Mouse (Mus musculus) heart, embryonic 11.5 days (tissue): ENCODE measurements around the gene Prap1. TPM values are rescaled to one million over a fixed set of nuclear protein-coding genes. Genes with fewer than 3 reads are reported as not detected.

ENCODE experiments used
- ATAC-seq: fragments of 200-750 bp; cut with Nextera tagmentation; replicated peaks from 2 replicates; pipeline ENCODE4 v1.8.0; 2017; ENCODE audit warnings: moderate library complexity; ENCODE audit not compliant: insufficient number of reproducible peaks, low FRiP score, low TSS enrichment
- H3K27ac ChIP-seq: fragments of 300-500 bp; sonication (generic); 2 replicates; pipeline ENCODE4 v1.5.1; 2014; ENCODE audit warnings: mild to moderate bottlenecking, low read depth, low read length
- H3K27me3 ChIP-seq: fragments of 300-500 bp; sonication (generic); 2 replicates; pipeline ENCODE4 v1.6.1; 2014; ENCODE audit warnings: mild to moderate bottlenecking, low read length, mixed read lengths; ENCODE audit not compliant: control insufficient read depth, insufficient read depth
- H3K36me3 ChIP-seq: fragments of 300-500 bp; sonication (generic); 2 replicates; pipeline ENCODE4 v1.6.1; 2014; ENCODE audit warnings: mild to moderate bottlenecking, low read length, moderate library complexity, mixed read lengths; ENCODE audit not compliant: control insufficient read depth, insufficient read depth
- H3K4me1 ChIP-seq: fragments of 300-500 bp; sonication (generic); 2 replicates; pipeline ENCODE4 v1.6.1; 2014; ENCODE audit warnings: low read length; ENCODE audit not compliant: control insufficient read depth, insufficient read depth
- H3K4me2 ChIP-seq: fragments of 300-500 bp; sonication (generic); 2 replicates; pipeline ENCODE4 v1.6.1; 2014; ENCODE audit warnings: mild to moderate bottlenecking, moderate library complexity
- H3K4me3 ChIP-seq: fragments of 300-500 bp; sonication (generic); 2 replicates; pipeline ENCODE4 v1.5.1; 2014; ENCODE audit warnings: low read depth, low read length
- H3K9ac ChIP-seq: fragments of 300-500 bp; sonication (generic); 2 replicates; pipeline ENCODE4 v1.6.1; 2014; ENCODE audit warnings: mild to moderate bottlenecking, low read depth, low read length, moderate library complexity
- H3K9me3 ChIP-seq: fragments of 300-500 bp; sonication (generic); replicated peaks from 2 replicates; pipeline ENCODE4 v1.6.1; 2016; ENCODE audit warnings: low read length; ENCODE audit not compliant: control insufficient read depth
- WGBS: fragments of 180-500 bp; shearing (Covaris S2); extraction: QIAGEN DNeasy Blood & Tissue Kit; methylation state at CpG from one replicate; pipeline ENCODE4 v1.1.7; 2014; ENCODE audit not compliant: insufficient replicate concordance; 5-methylcytosine and 5-hydroxymethylcytosine counted together
- polyA plus RNA-seq: library from polyadenylated mRNA; unstranded; fragments of >200 nt; fragmentation: Nextera tagmentation; extraction: Ambion mirVana; gene quantifications from 2 replicates; pipeline ENCODE4 v1.2.1, GENCODE M21; 2014

Gene Prap1
- polyA plus RNA-seq, 1 experiment from 2014 or later: not detected

- no peaks in the 10 kb centered on the region for H3K9me3 ChIP-seq
- peaks cover 45% of the 10 kb centered on the region for H3K27me3 ChIP-seq
- no peaks in the 10 kb centered on the region for H3K36me3 ChIP-seq
- no peak overlapping the region for H3K9ac ChIP-seq
- no peaks in the 10 kb centered on the region for H3K4me1 ChIP-seq
- H3K4me2 ChIP-seq: no peak overlapping the region
- no peak overlapping the region for H3K27ac ChIP-seq
- no peak for ATAC-seq
- no peak overlapping the region for H3K4me3 ChIP-seq
- WGBS: 73% methylated on average over 6 of the region's 6 CpGs
These were observed 15.5 kb upstream of the Prap1 start for GRCm38 (mm10) chr7:140077698-140078097.

- Histone ChIP-seq H3K27ac (no peak overlapping the region), H3K36me3 (no peaks in the 10 kb centered on the region), H3K27me3 (peaks cover 44% of the 10 kb centered on the region), H3K9ac (no peak overlapping the region), H3K4me2 (no peak overlapping the region), H3K4me1 (no peaks in the 10 kb centered on the region), H3K4me3 (no peak overlapping the region), H3K9me3 (no peaks in the 10 kb centered on the region)
- no peak for ATAC-seq
- 8% methylated on average over 5 of the region's 5 CpGs for WGBS
These were observed 14.5 kb upstream of the Prap1 start for GRCm38 (mm10) chr7:140078711-140079110.

GRCm38 (mm10) chr7:140080503-140081156, 12.6 kb upstream of the Prap1 start:
- Histone ChIP-seq H3K4me3 (no peak overlapping the region), H3K27me3 (peaks cover 44% of the 10 kb centered on the region), H3K27ac (no peak overlapping the region), H3K9ac (no peak overlapping the region), H3K4me1 (no peaks in the 10 kb centered on the region), H3K4me2 (peak overlapping the region; percentile 45), H3K36me3 (no peaks in the 10 kb centered on the region), H3K9me3 (no peaks in the 10 kb centered on the region)
- ATAC-seq: peak; percentile 46; the same call in 1 of the 2 replicates
- WGBS: 4% methylated on average over 24 of the region's 24 CpGs

- 22% methylated on average over 20 of the region's 20 CpGs for WGBS
- no peak for ATAC-seq
- Histone ChIP-seq H3K27me3 (peaks cover 44% of the 10 kb centered on the region), H3K27ac (no peak overlapping the region), H3K4me2 (no peak overlapping the region), H3K36me3 (no peaks in the 10 kb centered on the region), H3K9ac (no peak overlapping the region), H3K9me3 (no peaks in the 10 kb centered on the region), H3K4me1 (no peaks in the 10 kb centered on the region), H3K4me3 (no peak overlapping the region)
These were observed 11.6 kb upstream of the Prap1 start for GRCm38 (mm10) chr7:140081408-140082241.

GRCm38 (mm10) chr7:140082242-140082678, 10.9 kb upstream of the Prap1 start, which contains the start of gene Caly:
Gene Caly, minus strand, starts transcription at chr7:140082548.
- H3K9me3 ChIP-seq: no peaks in the 10 kb centered on the region
- H3K27ac ChIP-seq: no peak within 1 kb of the TSS
- WGBS: 8% methylated on average over 18 of the region's 18 CpGs
- peaks cover 44% of the 10 kb centered on the region for H3K27me3 ChIP-seq
- H3K9ac ChIP-seq: no peak within 1 kb of the TSS
- H3K4me3 ChIP-seq: no peak within 1 kb of the TSS
- no peaks in the 10 kb centered on the region for H3K4me1 ChIP-seq
- ATAC-seq: no peak
- H3K36me3 ChIP-seq: no peaks in the 10 kb centered on the region
- H3K4me2 ChIP-seq: no peak within 1 kb of the TSS

GRCm38 (mm10) chr7:140090601-140091000, 2.6 kb upstream of the Prap1 start:
- no peaks in the 10 kb centered on the region for H3K36me3 ChIP-seq
- no peak overlapping the region for H3K27ac ChIP-seq
- no peak overlapping the region for H3K9ac ChIP-seq
- 76% methylated on average over 10 of the region's 10 CpGs for WGBS
- no peaks in the 10 kb centered on the region for H3K4me1 ChIP-seq
- H3K27me3 ChIP-seq: no peaks in the 10 kb centered on the region
- H3K9me3 ChIP-seq: no peaks in the 10 kb centered on the region
- no peak overlapping the region for H3K4me3 ChIP-seq
- no peak overlapping the region for H3K4me2 ChIP-seq
- ATAC-seq: no peak

GRCm38 (mm10) chr7:140094954-140095353, 1.8 kb downstream of the Prap1 start:
- Histone ChIP-seq H3K27ac (no peak overlapping the region), H3K36me3 (no peaks in the 10 kb centered on the region), H3K4me1 (no peaks in the 10 kb centered on the region), H3K4me3 (no peak overlapping the region), H3K4me2 (no peak overlapping the region), H3K27me3 (no peaks in the 10 kb centered on the region), H3K9ac (no peak overlapping the region), H3K9me3 (no peaks in the 10 kb centered on the region)
- 0 out of 2 replicates have a peak, but pooled peaks have one; percentile 12 for ATAC-seq
- 48% methylated on average over 5 of the region's 5 CpGs for WGBS

- 59% methylated on average over 1 of the region's 1 CpGs for WGBS
- Histone ChIP-seq H3K27me3 (no peaks in the 10 kb centered on the region), H3K4me2 (no peak overlapping the region), H3K9me3 (no peaks in the 10 kb centered on the region), H3K4me1 (no peaks in the 10 kb centered on the region), H3K36me3 (no peaks in the 10 kb centered on the region), H3K27ac (no peak overlapping the region), H3K9ac (no peak overlapping the region), H3K4me3 (no peak overlapping the region)
- no peak for ATAC-seq
These were observed 2.4 kb downstream of the Prap1 start for GRCm38 (mm10) chr7:140095556-140095955.
